Mouse (Mus musculus) adrenal gland, postnatal 14 days (tissue): ENCODE data around the gene Pank1. TPM values are rescaled to one million over a fixed set of nuclear protein-coding genes. Genes with fewer than 3 reads are reported as not detected.

Source experiments
- DNase-seq: peaks from one replicate; pipeline ENCODE4 v3.0.0; 2021; ENCODE audit warnings: mixed read lengths
- total RNA-seq: library from RNA; stranded (reverse); gene quantifications from 2 replicates; pipeline ENCODE4 v1.2.3, GENCODE M21; 2021

The Pank1 gene
- total RNA-seq, 1 experiment from 2014 or later = 134 TPM

GRCm38 (mm10) chr19:34879624-34880023 is 369 bp upstream of the Pank1 start:
- no peak for DNase-seq

- DNase-seq = peak; percentile 94
Measured at GRCm38 (mm10) chr19:34877898-34878602, 1.2 kb downstream of the Pank1 start.

- no peak for DNase-seq
Measured at GRCm38 (mm10) chr19:34876676-34877075, 2.6 kb downstream of the Pank1 start.

GRCm38 (mm10) chr19:34869375-34869774 is 9.9 kb downstream of the Pank1 start:
- no peak for DNase-seq

GRCm38 (mm10) chr19:34868093-34868741 is 11.0 kb downstream of the Pank1 start:
- no peak for DNase-seq

GRCm38 (mm10) chr19:34863737-34864136 is 15.5 kb downstream of the Pank1 start:
- DNase-seq = no peak

- DNase-seq = peak; percentile 65
Measured at GRCm38 (mm10) chr19:34856021-34856651, 23.1 kb downstream of the Pank1 start.

- DNase-seq = no peak
Measured at GRCm38 (mm10) chr19:34851161-34851560, 28.1 kb downstream of the Pank1 start.

- DNase-seq = peak; percentile 63
Measured at GRCm38 (mm10) chr19:34849426-34849825, 29.8 kb downstream of the Pank1 start.

GRCm38 (mm10) chr19:34848164-34848563 is 31.1 kb downstream of the Pank1 start:
- no peak for DNase-seq

- no peak for DNase-seq
Measured at GRCm38 (mm10) chr19:34847103-34847502, 32.2 kb downstream of the Pank1 start.

GRCm38 (mm10) chr19:34846508-34847038 is 32.7 kb downstream of the Pank1 start:
- DNase-seq = no peak

GRCm38 (mm10) chr19:34846005-34846404 is 33.2 kb downstream of the Pank1 start:
- no peak for DNase-seq

GRCm38 (mm10) chr19:34845331-34845730 is 33.9 kb downstream of the Pank1 start:
- DNase-seq = no peak

- no peak for DNase-seq
Measured at GRCm38 (mm10) chr19:34844760-34845159, 34.5 kb downstream of the Pank1 start.

- DNase-seq = no peak
Measured at GRCm38 (mm10) chr19:34844047-34844446, 35.2 kb downstream of the Pank1 start.

- peak; percentile 40 for DNase-seq
Measured at GRCm38 (mm10) chr19:34841719-34842506, 37.3 kb downstream of the Pank1 start.

GRCm38 (mm10) chr19:34838624-34839023 is 40.6 kb downstream of the Pank1 start:
- DNase-seq = peak; percentile 31

GRCm38 (mm10) chr19:34831702-34832101 is 47.6 kb downstream of the Pank1 start:
- no peak for DNase-seq

- DNase-seq = peak; percentile 29
Measured at GRCm38 (mm10) chr19:34827916-34828635, 51.2 kb downstream of the Pank1 start.

GRCm38 (mm10) chr19:34827444-34827843 is 51.8 kb downstream of the Pank1 start:
- no peak for DNase-seq
